Mouse (Mus musculus): Measurements from ENCODE around the gene Oasl1. TPM values are rescaled to one million over a fixed set of nuclear protein-coding genes. Genes with fewer than 3 reads are reported as not detected.
"Not testable (repeated sequence)": the region's sequence is repeated elsewhere in the genome, so short reads cannot be mapped to it uniquely, and the experiment has no call there.

Gene Oasl1
- not detected for total RNA-seq (2021)
- long read RNA-seq, experiment 1, result 0 reads
- long read RNA-seq, experiment 2, result 0 reads

GRCm38 (mm10) chr5:114922998-114923473, at the start of gene Oasl1:
TSS of gene Oasl1 (plus strand) at chr5:114923240.
- peak; percentile 65 for DNase-seq

GRCm38 (mm10) chr5:114875858-114876257, 47.2 kb upstream of the Oasl1 start:
- no peak for DNase-seq

GRCm38 (mm10) chr5:114876331-114876730, 46.7 kb upstream of the Oasl1 start:
- no peak for DNase-seq

DNA sequence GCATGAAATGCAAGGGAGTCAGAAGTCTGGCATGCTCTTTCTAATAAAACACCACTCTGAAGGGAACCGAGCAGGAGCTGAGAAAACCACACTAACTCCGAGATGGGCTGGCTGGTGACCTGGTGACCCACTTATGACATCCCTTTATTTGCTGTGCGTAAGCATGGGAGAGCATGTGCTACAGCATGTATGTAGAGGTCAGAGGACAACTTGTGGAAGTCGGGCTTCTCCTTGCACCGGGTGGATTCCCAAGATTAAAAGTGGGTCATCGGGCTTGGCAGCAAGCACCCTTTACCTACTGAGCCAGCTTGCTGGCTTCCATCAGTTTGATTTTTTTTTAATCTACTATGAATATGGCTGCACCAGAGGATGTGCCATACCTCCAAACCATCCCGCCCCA, 45.6 kb upstream of the Oasl1 start:
- DNase-seq, result no peak

- no peak for DNase-seq
These were observed 43.6 kb upstream of the Oasl1 start for GRCm38 (mm10) chr5:114879399-114879798.

GRCm38 (mm10) chr5:114882319-114882718, 40.7 kb upstream of the Oasl1 start:
- DNase-seq, result not testable (repeated sequence)

GRCm38 (mm10) chr5:114883022-114883421, 40.0 kb upstream of the Oasl1 start:
- DNase-seq, result no peak

DNA sequence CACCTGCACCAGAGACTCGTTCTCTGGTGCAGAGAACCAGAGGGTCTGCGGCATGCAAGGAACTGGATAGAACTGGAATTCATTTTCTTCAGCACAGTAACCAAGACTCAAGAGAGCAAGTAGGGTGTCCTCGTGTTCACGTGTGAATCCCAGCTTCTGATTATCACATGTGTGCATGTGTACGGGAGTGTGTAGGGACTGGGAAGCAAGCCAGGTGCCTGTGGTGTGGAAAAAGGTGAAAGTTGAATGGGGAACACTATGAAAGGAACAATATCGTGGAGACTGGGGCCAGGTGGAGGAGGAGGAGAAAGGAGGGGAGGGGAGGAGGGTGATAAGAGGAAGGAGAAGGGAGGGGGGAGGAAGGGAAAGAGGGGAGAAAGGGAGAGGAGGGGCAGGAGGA, 36.2 kb upstream of the Oasl1 start:
- no peak for DNase-seq

GRCm38 (mm10) chr5:114888995-114889394, 34.0 kb upstream of the Oasl1 start:
- DNase-seq, result no peak

- no peak for DNase-seq
These were observed 27.5 kb upstream of the Oasl1 start for GRCm38 (mm10) chr5:114895542-114895941.

- DNase-seq, result no peak
These were observed 26.2 kb upstream of the Oasl1 start, which contains the start of gene Oasl2 for GRCm38 (mm10) chr5:114896688-114897373. TSS of gene Oasl2 (plus strand) at chr5:114896936.

GRCm38 (mm10) chr5:114897374-114897793, 25.7 kb upstream of the Oasl1 start:
- DNase-seq, result no peak

- DNase-seq, result no peak
These were observed 24.2 kb upstream of the Oasl1 start for GRCm38 (mm10) chr5:114898857-114899256.

DNA sequence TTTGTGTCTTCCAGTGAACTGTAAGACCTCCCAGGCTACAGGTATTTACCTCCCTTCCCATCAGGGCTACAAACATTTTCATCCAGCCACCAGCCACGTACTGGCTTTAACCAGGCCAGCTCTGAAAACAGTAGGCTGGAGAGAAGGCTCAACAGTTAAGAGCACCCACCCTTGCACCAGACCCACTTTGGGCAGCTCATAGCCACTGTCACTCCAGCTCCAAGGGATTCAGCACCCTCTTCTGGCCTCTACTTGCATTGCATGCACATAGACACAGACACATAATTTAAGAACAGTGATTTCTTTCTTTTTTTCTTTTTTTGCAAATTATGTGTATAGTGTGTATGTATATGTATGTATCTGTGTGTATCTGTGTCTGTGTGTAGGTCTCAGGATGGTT, 20.6 kb upstream of the Oasl1 start:
- DNase-seq, result peak; percentile 31

GRCm38 (mm10) chr5:114908598-114909305, 14.3 kb upstream of the Oasl1 start:
- DNase-seq, result no peak

- DNase-seq, result no peak
These were observed 9.4 kb upstream of the Oasl1 start for GRCm38 (mm10) chr5:114913686-114914085.

DNA sequence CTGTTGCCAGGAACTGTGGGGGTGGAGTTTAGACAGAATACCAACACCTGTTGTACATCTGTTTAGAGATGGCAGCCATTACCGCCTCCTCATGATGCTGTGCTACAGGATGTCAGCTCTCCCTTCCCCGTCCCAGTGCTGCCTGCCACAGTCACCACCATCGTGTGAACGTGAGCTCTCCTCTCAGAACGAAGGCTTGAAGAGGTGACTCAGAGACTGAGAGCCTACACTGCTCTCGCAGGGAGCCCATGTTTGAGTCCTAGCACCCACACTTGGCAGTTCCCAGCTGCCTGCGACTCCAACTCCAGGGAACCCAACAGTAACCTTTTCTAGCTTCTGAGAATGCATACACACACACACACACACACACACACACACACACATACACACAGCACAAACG, 8.2 kb upstream of the Oasl1 start:
- DNase-seq, result no peak

GRCm38 (mm10) chr5:114915854-114916253, 7.2 kb upstream of the Oasl1 start:
- no peak for DNase-seq

DNA sequence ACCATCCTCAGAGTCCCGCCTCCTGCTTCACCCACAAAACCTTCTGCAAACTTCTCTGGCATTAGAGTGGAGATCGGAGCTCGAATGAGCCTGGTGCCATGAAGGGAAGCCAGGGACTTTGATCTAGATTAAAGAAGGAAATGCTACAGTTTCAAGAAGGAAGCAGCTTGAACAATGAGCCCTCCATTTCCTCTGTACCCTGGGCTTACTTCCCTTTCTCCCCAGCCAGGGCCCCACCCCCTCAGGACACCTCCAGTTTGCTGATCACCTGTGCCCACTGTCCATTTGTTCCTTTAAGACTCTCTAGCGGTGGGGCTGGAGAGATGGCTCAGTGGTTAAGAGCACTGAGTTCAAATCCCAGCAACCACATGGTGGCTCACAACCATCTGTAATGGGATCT, 6.3 kb upstream of the Oasl1 start:
- no peak for DNase-seq

GRCm38 (mm10) chr5:114917357-114917756, 5.7 kb upstream of the Oasl1 start:
- not testable (repeated sequence) for DNase-seq

- DNase-seq, result no peak
These were observed 1.3 kb upstream of the Oasl1 start for GRCm38 (mm10) chr5:114921551-114922365.

DNA sequence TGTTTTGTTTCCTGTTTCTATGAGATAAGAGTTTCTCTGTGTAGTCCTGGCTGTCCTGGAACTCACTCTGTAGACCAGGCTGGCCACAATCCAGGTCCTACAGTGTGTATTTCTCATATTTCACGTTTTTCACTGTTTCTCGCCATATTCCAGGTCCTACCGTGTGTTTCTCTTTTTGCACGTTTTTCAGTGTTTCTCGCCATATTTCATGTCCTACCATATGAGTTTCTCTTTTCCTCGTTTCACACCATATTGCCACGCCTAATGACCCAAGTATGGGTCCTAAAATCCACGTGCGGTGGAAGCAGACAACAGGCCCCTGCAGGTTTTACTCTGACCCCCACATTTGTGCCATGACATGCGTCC, 691 bp upstream of the Oasl1 start:
- no peak for DNase-seq
